Mouse (Mus musculus) intestine, embryonic 15.5 days (tissue): ENCODE results near the gene Lypd5. TPM values are rescaled to one million over a fixed set of nuclear protein-coding genes. Genes with fewer than 3 reads are reported as not detected.

Source experiments
- polyA plus RNA-seq: library from polyadenylated mRNA; unstranded; fragments of >200 nt; fragmentation: Nextera tagmentation; extraction: Ambion mirVana; gene quantifications from 2 replicates; pipeline ENCODE4 v1.2.1, GENCODE M21; 2015

The Lypd5 gene
- polyA plus RNA-seq, 1 experiment from 2014 or later: not detected

Other genes starting within 250 kb of the Lypd5 start
- gene Zfp112, start 236.9 kb upstream of the Lypd5 start, polyA plus RNA-seq: 4.8 and 6.4 TPM in 2 replicates
- gene Zfp235, start 215.0 kb upstream of the Lypd5 start, polyA plus RNA-seq: 12.7 and 15.2 TPM in 2 replicates
- gene Zfp114, start 174.1 kb upstream of the Lypd5 start, polyA plus RNA-seq: 3.8 TPM in 2 replicates
- 7.4 and 7.9 TPM in 2 replicates for gene Zfp111, start 137.8 kb upstream of the Lypd5 start, polyA plus RNA-seq
- gene Zfp109, start 111.6 kb upstream of the Lypd5 start, polyA plus RNA-seq: 4.3 and 4.5 TPM in 2 replicates
- gene Zfp108, start 94.4 kb upstream of the Lypd5 start, polyA plus RNA-seq: 2.8 and 3.1 TPM in 2 replicates
- gene Zfp93, start 78.8 kb upstream of the Lypd5 start, polyA plus RNA-seq: 5.4 and 6.1 TPM in 2 replicates
- gene Zfp61, start 48.0 kb upstream of the Lypd5 start, polyA plus RNA-seq: 23.6 and 24.6 TPM in 2 replicates
- gene Zfp94, start 32.5 kb upstream of the Lypd5 start, polyA plus RNA-seq: 6.0 and 7.5 TPM in 2 replicates
- gene Tescl, start 15.3 kb upstream of the Lypd5 start, polyA plus RNA-seq: 0.18 and 0.27 TPM in 2 replicates
- 2.7 and 3.4 TPM in 2 replicates for gene Kcnn4, start 21.1 kb downstream of the Lypd5 start, polyA plus RNA-seq
- 19.6 and 21.8 TPM in 2 replicates for gene Smg9, start 50.4 kb downstream of the Lypd5 start, polyA plus RNA-seq
- not detected in 2 replicates for gene Irgc1, start 103.1 kb downstream of the Lypd5 start, polyA plus RNA-seq
- gene Plaur, start 113.3 kb downstream of the Lypd5 start, polyA plus RNA-seq: 8.7 and 10.5 TPM in 2 replicates
- gene Cadm4, start 132.8 kb downstream of the Lypd5 start, polyA plus RNA-seq: 2.8 and 3.3 TPM in 2 replicates
- gene Zfp428, start 157.8 kb downstream of the Lypd5 start, polyA plus RNA-seq: 32.0 and 36.6 TPM in 2 replicates
- gene AC161166.1, start 163.3 kb downstream of the Lypd5 start, polyA plus RNA-seq: 0.14 and 0.24 TPM in 2 replicates
- gene Irgq, start 181.5 kb downstream of the Lypd5 start, polyA plus RNA-seq: 5.3 and 5.7 TPM in 2 replicates
- gene Pinlyp, start 196.9 kb downstream of the Lypd5 start, polyA plus RNA-seq: not detected in 2 replicates
- gene Xrcc1, start 197.1 kb downstream of the Lypd5 start, polyA plus RNA-seq: 79.9 and 101 TPM in 2 replicates
- gene Ethe1, start 238.3 kb downstream of the Lypd5 start, polyA plus RNA-seq: 35.7 and 36.7 TPM in 2 replicates
- gene Zfp575, start 238.4 kb downstream of the Lypd5 start, polyA plus RNA-seq: 3.2 and 3.6 TPM in 2 replicates